Mouse (Mus musculus) right cerebral cortex, postnatal 25 days (tissue): ENCODE measurements around the gene Gm49673.
"Not testable (repeated sequence)": the region's sequence is repeated elsewhere in the genome, so short reads cannot be mapped to it uniquely, and the experiment has no call there.

Source experiments
- DNase-seq: peaks from one replicate; pipeline ENCODE4 v3.0.0; 2022

The Gm49673 gene

DNA sequence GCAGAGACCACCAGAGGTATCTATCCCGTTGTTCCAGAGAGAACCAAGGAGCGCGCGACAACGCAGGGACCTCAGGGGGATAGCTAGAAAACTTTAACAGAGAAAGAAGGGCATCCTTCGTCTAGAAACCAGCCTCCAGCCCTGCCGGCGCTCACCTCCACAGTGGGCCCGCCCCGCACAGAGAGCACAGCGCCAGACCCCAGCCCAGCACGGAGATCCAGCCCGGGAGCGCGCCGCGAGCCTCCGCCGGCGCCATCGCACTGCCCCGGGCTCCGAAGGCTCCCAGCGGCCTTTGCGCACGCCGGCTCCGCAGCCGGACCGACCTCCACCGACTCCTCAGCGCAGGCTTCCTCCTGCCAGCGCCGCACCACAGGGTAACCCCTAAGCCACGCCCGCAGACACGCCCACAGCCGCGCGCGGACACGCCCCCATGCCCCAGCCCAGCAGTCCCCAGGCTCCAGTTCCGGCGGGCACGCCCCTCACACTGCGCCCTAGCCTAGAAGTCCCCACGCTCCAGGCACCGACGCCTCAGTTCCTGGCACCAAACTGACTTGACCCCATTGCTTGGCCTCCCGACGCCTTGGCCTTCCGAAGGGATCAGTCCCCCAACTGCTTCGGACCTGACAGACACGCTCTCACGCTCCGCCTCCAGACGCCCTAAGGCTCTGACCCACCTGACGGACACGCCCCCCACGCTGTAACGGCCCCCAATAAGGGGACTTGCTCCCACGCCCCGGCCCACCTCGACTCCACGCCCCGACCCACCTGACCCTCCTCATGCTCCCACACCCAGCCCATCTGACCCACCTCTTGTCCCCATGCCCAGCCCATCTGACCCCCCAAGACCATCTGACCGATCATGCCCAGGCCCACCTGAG is at the start of gene Gm49673, which contains the start of gene Rnaset2a:
Gene Gm49673, minus strand, starts transcription at position 350 of the 878 bp plus-strand sequence.
Gene Rnaset2a, minus strand, starts transcription at position 659 of the 878 bp plus-strand sequence.
- peak; percentile 27 for DNase-seq

DNA sequence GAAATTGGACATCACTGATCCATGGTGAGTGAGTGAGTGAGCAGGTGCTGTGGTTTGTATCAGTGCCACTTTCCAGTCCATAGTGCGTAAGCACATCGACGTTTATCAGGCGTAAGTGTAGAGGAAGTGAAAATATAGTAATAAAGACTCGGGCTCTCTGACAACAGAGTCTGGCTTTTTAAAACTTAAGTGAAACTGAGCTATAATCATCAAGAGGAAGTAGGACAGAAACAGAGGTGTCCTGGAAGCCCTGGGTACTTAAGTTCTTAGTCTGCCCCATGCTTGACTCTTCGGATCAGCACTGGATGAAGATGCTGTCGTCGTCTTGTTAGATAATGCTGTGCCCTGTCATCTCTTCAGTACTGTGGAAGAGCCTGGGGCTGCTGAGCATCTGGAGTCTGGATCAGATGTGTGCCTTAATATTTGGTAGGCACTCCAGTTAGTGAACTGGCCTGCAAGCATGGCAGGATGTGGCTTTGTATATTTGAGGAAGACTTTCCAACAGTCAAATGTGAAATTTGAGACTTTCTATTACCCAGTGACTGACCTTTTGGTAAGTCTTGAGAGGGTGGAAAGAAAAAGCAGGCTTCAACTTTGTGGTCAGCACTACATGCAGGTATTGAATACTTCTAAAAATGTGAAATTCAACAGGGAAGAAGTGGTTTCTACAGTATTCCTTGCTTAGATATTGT is 48.2 kb upstream of the Gm49673 start:
- DNase-seq, result no peak

- DNase-seq, result no peak
These were observed 46.1 kb upstream of the Gm49673 start for GRCm38 (mm10) chr17:8193678-8194077.

DNA sequence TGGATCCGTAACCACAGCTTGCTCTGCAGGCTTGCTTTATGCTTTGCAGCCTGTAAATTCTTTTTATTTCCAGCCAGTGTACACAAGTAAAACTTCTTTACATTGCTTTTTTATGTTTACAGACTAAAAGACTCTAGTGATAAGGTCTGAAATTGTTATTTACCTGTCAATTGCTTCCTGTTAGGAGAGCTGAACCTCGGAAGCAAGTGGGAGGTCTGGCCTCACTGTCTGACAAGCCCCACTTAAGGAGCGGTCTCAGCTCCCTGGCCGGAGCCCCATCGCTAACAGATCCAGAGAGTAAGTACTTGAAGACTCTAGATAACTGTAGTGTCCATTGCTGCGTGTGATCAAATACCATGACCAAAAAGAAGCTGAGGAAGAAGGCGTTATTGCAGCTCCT is 36.6 kb upstream of the Gm49673 start:
- no peak for DNase-seq

GRCm38 (mm10) chr17:8183815-8184214 is 36.2 kb upstream of the Gm49673 start:
- DNase-seq, result no peak

- no peak for DNase-seq
These were observed 29.5 kb upstream of the Gm49673 start for GRCm38 (mm10) chr17:8177090-8177489.

DNA sequence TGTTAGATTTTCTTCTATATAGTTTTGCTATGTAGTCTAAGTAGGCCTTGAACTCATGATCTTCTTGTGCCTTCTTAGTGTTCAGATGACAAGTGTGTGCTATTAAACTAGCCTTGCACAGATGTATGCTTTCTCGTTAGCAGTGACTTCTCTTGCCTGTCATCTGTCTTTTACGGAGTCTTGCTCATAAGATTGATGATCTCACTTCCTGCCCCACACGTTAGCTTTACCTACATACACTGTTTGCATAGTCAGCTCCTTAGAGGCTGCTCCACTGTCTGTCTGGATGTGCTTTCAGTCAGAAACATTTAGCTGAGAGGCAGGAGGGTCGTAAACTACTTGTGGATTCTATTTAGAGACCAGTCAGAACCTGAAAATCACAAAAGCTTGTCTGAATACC is 23.5 kb upstream of the Gm49673 start:
- no peak for DNase-seq

GRCm38 (mm10) chr17:8170331-8170730 is 22.7 kb upstream of the Gm49673 start:
- DNase-seq, result no peak

- DNase-seq, result not testable (repeated sequence)
These were observed 19.8 kb upstream of the Gm49673 start for GRCm38 (mm10) chr17:8167436-8167835.

GRCm38 (mm10) chr17:8166454-8166853 is 18.9 kb upstream of the Gm49673 start:
- not testable (repeated sequence) for DNase-seq

GRCm38 (mm10) chr17:8165977-8166376 is 18.4 kb upstream of the Gm49673 start:
- DNase-seq, result not testable (repeated sequence)

GRCm38 (mm10) chr17:8165608-8165945 is 18.0 kb upstream of the Gm49673 start:
- DNase-seq, result peak; percentile 63

DNA sequence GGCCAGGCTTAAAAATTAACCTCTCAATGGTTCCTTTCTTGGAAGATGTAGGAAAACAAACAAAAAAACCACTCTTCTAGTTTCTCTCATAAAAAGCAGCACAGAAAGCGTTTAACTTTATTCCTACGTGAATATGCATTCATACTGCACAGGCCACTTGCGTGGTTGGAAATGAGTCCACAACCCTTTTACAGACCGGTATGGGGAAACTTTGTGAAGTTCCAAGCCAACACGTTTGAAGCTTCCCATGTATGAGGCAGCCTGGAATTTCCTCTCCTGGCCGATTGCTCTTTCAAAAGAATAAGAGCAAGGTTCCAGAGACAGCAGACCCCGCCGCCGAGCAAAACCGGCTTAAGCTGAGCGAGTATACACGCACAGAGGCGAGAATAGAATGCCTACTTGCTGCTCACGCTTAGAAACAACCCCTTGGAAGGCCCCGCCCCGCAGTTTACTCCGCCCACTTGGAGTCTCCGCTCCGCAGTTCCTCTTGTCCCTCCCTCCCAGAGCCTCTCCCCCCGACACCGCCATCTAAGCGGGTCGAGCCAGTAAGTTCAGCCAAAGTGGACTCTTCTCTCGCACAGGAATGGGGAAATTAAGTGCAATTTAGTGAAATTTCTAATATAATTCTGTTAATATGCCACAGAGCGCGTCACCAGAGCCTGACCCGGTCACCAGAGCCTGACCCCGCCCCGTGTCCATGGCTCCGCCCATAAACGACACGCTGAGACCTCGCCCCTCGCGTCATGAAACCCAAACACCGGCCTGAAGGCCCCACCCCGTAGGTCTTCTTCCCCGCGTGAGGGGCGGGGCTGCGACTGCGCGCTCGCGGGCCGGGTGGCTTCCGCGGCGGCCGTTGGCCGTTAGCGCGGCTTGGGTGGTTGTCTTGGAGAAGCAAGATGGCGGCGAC is 17.4 kb upstream of the Gm49673 start, which contains the start of gene Fgfr1op:
Gene Fgfr1op, plus strand, starts transcription at position 801 of the 907 bp plus-strand sequence.
- peak; percentile 80 for DNase-seq

DNA sequence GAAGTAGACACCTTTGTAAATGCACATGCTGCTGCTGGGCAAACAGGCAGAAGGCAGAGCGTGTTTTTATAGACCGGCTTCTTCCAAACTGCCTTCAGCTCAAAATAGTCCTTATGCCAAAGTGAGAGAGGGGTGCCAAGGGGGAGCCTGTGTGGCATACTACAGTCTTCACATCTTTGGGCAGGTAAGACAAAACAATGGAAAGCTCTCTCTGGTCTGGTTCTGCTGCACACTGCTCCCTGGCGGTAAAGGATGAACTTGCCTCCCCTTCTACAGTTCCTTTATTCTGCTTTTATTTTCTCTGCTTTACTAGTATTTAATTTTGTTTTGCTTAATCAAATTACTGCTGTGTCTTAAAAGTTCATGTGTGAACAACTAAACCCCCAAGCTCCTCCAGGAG is 13.4 kb upstream of the Gm49673 start:
- DNase-seq, result not testable (repeated sequence)

DNA sequence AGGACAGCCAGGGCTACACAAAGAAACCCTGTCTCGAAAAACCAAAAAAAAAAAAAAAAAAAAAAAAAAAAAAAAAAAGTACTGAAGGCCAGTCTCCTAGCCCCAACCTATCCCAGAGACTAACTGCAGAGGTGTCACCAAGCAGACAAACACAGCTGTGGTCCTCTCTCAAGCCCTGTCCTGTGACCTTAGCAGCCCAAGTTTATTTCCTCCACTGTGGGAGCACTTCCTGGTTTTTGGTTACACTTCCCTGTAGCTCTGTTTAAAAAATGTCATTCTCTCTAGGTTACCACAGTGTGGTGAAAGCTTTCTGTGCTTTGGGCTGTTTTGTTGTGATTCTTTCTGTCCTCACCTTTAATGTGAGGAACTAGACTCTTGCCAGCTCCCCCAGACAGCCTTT is 11.0 kb upstream of the Gm49673 start:
- not testable (repeated sequence) for DNase-seq

DNA sequence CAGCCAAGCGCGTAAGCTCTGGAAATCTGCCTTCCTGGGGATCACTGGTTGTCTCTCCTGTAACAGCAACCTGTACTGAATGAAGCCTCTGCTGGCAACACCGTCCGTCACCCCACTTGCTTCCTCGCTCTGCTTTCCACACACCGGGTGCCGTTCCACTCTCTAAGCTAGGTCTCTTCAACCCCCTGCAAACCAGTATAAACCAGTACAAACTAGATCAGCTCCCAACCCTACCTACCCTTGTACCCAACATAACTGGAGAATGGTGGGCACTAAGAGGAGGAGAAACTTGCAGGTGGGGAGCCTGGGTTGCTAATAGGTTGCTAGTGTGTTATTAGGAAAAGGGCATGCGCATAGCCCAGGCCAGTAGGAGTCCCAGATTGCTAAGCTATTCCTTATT is 8.4 kb upstream of the Gm49673 start:
- not testable (repeated sequence) for DNase-seq

DNA sequence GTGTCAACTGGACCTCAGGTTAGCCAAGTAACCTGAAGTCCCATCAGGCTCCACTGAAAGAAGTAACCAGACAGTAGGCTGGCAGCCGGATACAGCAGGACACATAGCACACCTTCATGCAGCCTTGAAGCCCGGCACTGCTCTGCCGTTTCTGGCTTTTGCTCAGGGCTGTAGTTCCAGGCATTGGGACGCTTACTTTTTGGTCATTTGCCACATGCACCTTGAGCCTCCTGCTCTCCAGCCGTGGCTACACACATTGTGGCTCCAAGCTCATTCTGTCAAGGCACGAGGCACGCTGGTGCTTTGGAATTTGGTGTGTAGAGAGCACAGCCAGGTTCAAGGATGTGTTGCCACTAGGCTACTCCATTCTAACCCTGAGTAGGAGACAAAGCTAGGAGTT is 7.4 kb upstream of the Gm49673 start:
- DNase-seq, result not testable (repeated sequence)

DNA sequence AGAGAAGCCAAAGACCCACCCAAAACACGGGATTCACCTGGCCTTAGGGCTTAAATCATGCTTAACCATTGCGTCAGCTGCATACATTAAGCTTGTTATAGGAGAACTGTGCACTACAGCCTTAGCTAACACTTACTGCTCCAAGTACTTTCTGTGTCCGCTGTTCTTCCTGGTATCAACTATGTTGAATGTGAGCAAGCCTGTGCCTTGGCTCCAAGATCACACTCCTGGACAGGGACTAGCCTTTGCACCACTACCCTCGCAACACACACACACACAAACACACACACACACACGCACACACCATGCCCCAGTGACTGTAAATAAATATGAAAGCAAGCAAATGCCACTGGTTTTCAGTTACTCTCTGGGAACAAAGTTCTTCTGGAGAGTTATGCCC is 657 bp downstream of the Gm49673 start:
- not testable (repeated sequence) for DNase-seq

- DNase-seq, result not testable (repeated sequence)
These were observed 3.5 kb downstream of the Gm49673 start for GRCm38 (mm10) chr17:8143802-8144673.

GRCm38 (mm10) chr17:8140210-8140609 is 7.4 kb downstream of the Gm49673 start:
- not testable (repeated sequence) for DNase-seq

- DNase-seq, result not testable (repeated sequence)
These were observed 9.5 kb downstream of the Gm49673 start for GRCm38 (mm10) chr17:8138116-8138515.

- not testable (repeated sequence) for DNase-seq
These were observed 16.7 kb downstream of the Gm49673 start for GRCm38 (mm10) chr17:8130849-8131248.
